Mouse (Mus musculus): ENCODE measurements at regions not wholly inside any gene's neighbourhood (a gene's known extent, or its start where the extent isn't known, plus 50 kb on each side); places are given as distances from the start of the nearest gene placed in this dataset.
A peak's percentile ranks its signal among the peaks of the same experiment; 100 is the strongest.

- Histone ChIP-seq H3K36me3 (ENCODE audit: control insufficient read depth, insufficient read depth, low read length) (no peaks in the 10 kb centered on the region), H3K27ac (ENCODE audit: insufficient read depth, low read depth, low read length) (no peak overlapping the region), H3K4me1 (ENCODE audit: control insufficient read depth, insufficient read depth, low read length) (no peaks in the 10 kb centered on the region), H3K4me3 (ENCODE audit: insufficient read depth, low read depth, low read length) (no peak overlapping the region), H3K27me3 (replicated peaks; ENCODE audit: control insufficient read depth, insufficient read depth, low read length) (no peaks in the 10 kb centered on the region)
- DNase-seq: peak; percentile 4
- WGBS: 17% methylated on average over 2 of the region's 2 CpGs
- TF ChIP-seq CTCF (conservative IDR thresholded peaks at IDR 0.05; ENCODE audit: insufficient read depth, insufficient read length, low read depth, low read length) (no peak), POLR2A (IDR thresholded peaks at IDR 0.05; ENCODE audit: low read depth, low read length) (no peak)
Measured at GRCm38 (mm10) chr2:11853210-11853973, 75.7 kb downstream of the Ankrd16 start.

GRCm38 (mm10) chr2:11869983-11870382, 92.3 kb downstream of the Ankrd16 start:
- DNase-seq: no peak
- WGBS: 31% methylated on average over 2 of the region's 2 CpGs
- H3K27me3 ChIP-seq (replicated peaks; ENCODE audit: control insufficient read depth, insufficient read depth, low read length): no peaks in the 10 kb centered on the region
- H3K36me3 ChIP-seq (ENCODE audit: control insufficient read depth, insufficient read depth, low read length): no peaks in the 10 kb centered on the region
- 0 out of 2 replicates have a peak, but pooled peaks have one; percentile 3 for TF ChIP-seq CTCF (conservative IDR thresholded peaks at IDR 0.05; ENCODE audit: insufficient read depth, insufficient read length, low read depth, low read length)
- TF ChIP-seq POLR2A (IDR thresholded peaks at IDR 0.05; ENCODE audit: low read depth, low read length): no peak
- H3K4me3 ChIP-seq (ENCODE audit: insufficient read depth, low read depth, low read length): no peak overlapping the region
- no peaks in the 10 kb centered on the region for H3K4me1 ChIP-seq (ENCODE audit: control insufficient read depth, insufficient read depth, low read length)
- H3K27ac ChIP-seq (ENCODE audit: insufficient read depth, low read depth, low read length): no peak overlapping the region

- WGBS: 21% methylated on average over 1 of the region's 1 CpGs
- no peak overlapping the region for H3K4me3 ChIP-seq (ENCODE audit: insufficient read depth, low read depth, low read length)
- H3K4me1 ChIP-seq (ENCODE audit: control insufficient read depth, insufficient read depth, low read length): no peaks in the 10 kb centered on the region
- no peaks in the 10 kb centered on the region for H3K27me3 ChIP-seq (replicated peaks; ENCODE audit: control insufficient read depth, insufficient read depth, low read length)
- TF ChIP-seq CTCF (conservative IDR thresholded peaks at IDR 0.05; ENCODE audit: insufficient read depth, insufficient read length, low read depth, low read length) (no peak), POLR2A (IDR thresholded peaks at IDR 0.05; ENCODE audit: low read depth, low read length) (no peak)
- no peaks in the 10 kb centered on the region for H3K36me3 ChIP-seq (ENCODE audit: control insufficient read depth, insufficient read depth, low read length)
- no peak overlapping the region for H3K27ac ChIP-seq (ENCODE audit: insufficient read depth, low read depth, low read length)
- DNase-seq: no peak
Measured at GRCm38 (mm10) chr2:11880005-11880404, 102.3 kb downstream of the Ankrd16 start.

- no peak for TF ChIP-seq CTCF (conservative IDR thresholded peaks at IDR 0.05; ENCODE audit: insufficient read depth, insufficient read length, low read depth, low read length)
- TF ChIP-seq POLR2A (IDR thresholded peaks at IDR 0.05; ENCODE audit: low read depth, low read length): no peak
- 84% methylated on average over 7 of the region's 7 CpGs for WGBS
Measured at GRCm38 (mm10) chr2:11894792-11895568, 117.3 kb downstream of the Ankrd16 start.

GRCm38 (mm10) chr2:11899698-11900660, 122.3 kb downstream of the Ankrd16 start:
- no peak for TF ChIP-seq CTCF (conservative IDR thresholded peaks at IDR 0.05; ENCODE audit: insufficient read depth, insufficient read length, low read depth, low read length)
- no peak for TF ChIP-seq POLR2A (IDR thresholded peaks at IDR 0.05; ENCODE audit: low read depth, low read length)
- Histone ChIP-seq H3K27me3 (replicated peaks; ENCODE audit: control insufficient read depth, insufficient read depth, low read length) (no peaks in the 10 kb centered on the region), H3K27ac (ENCODE audit: insufficient read depth, low read depth, low read length) (no peak overlapping the region), H3K4me1 (ENCODE audit: control insufficient read depth, insufficient read depth, low read length) (peaks cover 3% of the 10 kb centered on the region; the same call in 1 of the 2 replicates), H3K4me3 (ENCODE audit: insufficient read depth, low read depth, low read length) (no peak overlapping the region), H3K36me3 (ENCODE audit: control insufficient read depth, insufficient read depth, low read length) (no peaks in the 10 kb centered on the region)
- DNase-seq: peak; percentile 52
- WGBS: 39% methylated on average over 11 of the region's 11 CpGs

More at GRCm38 (mm10) chr2:11894792-11895568, 117.3 kb downstream of the Ankrd16 start:
- Histone ChIP-seq H3K27me3 (replicated peaks; ENCODE audit: control insufficient read depth, insufficient read depth, low read length) (no peaks in the 10 kb centered on the region), H3K4me3 (ENCODE audit: insufficient read depth, low read depth, low read length) (no peak overlapping the region), H3K4me1 (ENCODE audit: control insufficient read depth, insufficient read depth, low read length) (0 out of 2 replicates have a peak, but pooled peaks cover under 1% of the 10 kb centered on the region), H3K27ac (ENCODE audit: insufficient read depth, low read depth, low read length) (no peak overlapping the region), H3K36me3 (ENCODE audit: control insufficient read depth, insufficient read depth, low read length) (no peaks in the 10 kb centered on the region)
- DNase-seq: no peak

- Histone ChIP-seq H3K27ac (ENCODE audit: insufficient read depth, low read depth, low read length) (no peak overlapping the region), H3K36me3 (ENCODE audit: control insufficient read depth, insufficient read depth, low read length) (no peaks in the 10 kb centered on the region), H3K27me3 (replicated peaks; ENCODE audit: control insufficient read depth, insufficient read depth, low read length) (no peaks in the 10 kb centered on the region), H3K4me1 (ENCODE audit: control insufficient read depth, insufficient read depth, low read length) (no peaks in the 10 kb centered on the region), H3K4me3 (ENCODE audit: insufficient read depth, low read depth, low read length) (no peak overlapping the region)
- 86% methylated on average over 1 of the region's 1 CpGs for WGBS
- no peak for DNase-seq
- TF ChIP-seq POLR2A (IDR thresholded peaks at IDR 0.05; ENCODE audit: low read depth, low read length): no peak
- TF ChIP-seq CTCF (conservative IDR thresholded peaks at IDR 0.05; ENCODE audit: insufficient read depth, insufficient read length, low read depth, low read length): no peak
Measured at GRCm38 (mm10) chr2:11914782-11915181, 137.1 kb downstream of the Ankrd16 start.
